ENCODE assay signal across 9 mouse cellular contexts in genomic region chr7:83599913-83600286, GRCm38 (mm10). TPM values are rescaled to one million over a fixed set of nuclear protein-coding genes. Genes with fewer than 3 reads are reported as not detected.
DNase-seq lines count a peak whose midpoint lies in the region; ATAC-seq lines count a peak whose summit lies in the region.
"Had no signal": no experiment of that assay in that cellular context is flagged by ENCODE, and none has a peak within 500 bp of the region (broad histone marks: within the 10 kb centered on the region; RNA-seq: fewer than 3 reads in every experiment).

No protein-coding gene starts in this region.

- no peak overlapping the region for H3K4me3 ChIP-seq in forebrain, embryonic 10.5 days
- no peak overlapping the region for H3K4me3 ChIP-seq in forebrain, embryonic 15.5 days
- H3K4me3 ChIP-seq in intestine, embryonic 16.5 days (ENCODE audit: low read length), result no peak overlapping the region
- H3K4me3 ChIP-seq: stomach, embryonic 15.5 days had no signal

- no peaks in the 10 kb centered on the region for H3K4me1 ChIP-seq in forebrain, embryonic 10.5 days
- H3K4me1 ChIP-seq in forebrain, embryonic 15.5 days, result no peaks in the 10 kb centered on the region
- H3K4me1 ChIP-seq in intestine, embryonic 16.5 days (ENCODE audit: control insufficient read depth, insufficient read depth, low read length), result 0 out of 2 replicates have a peak, but pooled peaks cover 5% of the 10 kb centered on the region
- H3K4me1 ChIP-seq: stomach, embryonic 15.5 days had no signal

- ATAC-seq in forebrain, embryonic 15.5 days (replicated peaks), result no peak
- peak; percentile 24; the same call in 1 of the 2 replicates for ATAC-seq in intestine, embryonic 16.5 days

- H3K9me3 ChIP-seq in forebrain, embryonic 10.5 days, result no peaks in the 10 kb centered on the region
- no peaks in the 10 kb centered on the region for H3K9me3 ChIP-seq in forebrain, embryonic 15.5 days
- no peaks in the 10 kb centered on the region for H3K9me3 ChIP-seq in intestine, embryonic 16.5 days (ENCODE audit: control insufficient read depth, low read length)
- H3K9me3 ChIP-seq: stomach, embryonic 15.5 days had no signal

- DNase-seq in forebrain, embryonic 10.5 days (ENCODE audit: extremely low spot score, low spot score), result peak; percentile 55
- DNase-seq in 3T3-L1 (ENCODE audit: low read depth, low spot score), result peak; percentile 44
- peak; percentile 37 for DNase-seq in adrenal gland, adult 2 months
- peak; percentile 26 for DNase-seq in embryo, embryonic 11.5 days (ENCODE audit: low read depth, low spot score)
- peak; percentile 52 for DNase-seq in lung, postnatal 10 days
- DNase-seq in spleen, postnatal 10 days (ENCODE audit: low spot score in 2 of 2), result peak; percentile 51 to 83

- WGBS in forebrain, embryonic 10.5 days, result 58% methylated on average over 8 of the region's 8 CpGs
- WGBS in forebrain, embryonic 15.5 days, result 63% methylated on average over 8 of the region's 8 CpGs
- 65% methylated on average over 8 of the region's 8 CpGs for WGBS in intestine, embryonic 16.5 days

- H3K36me3 ChIP-seq in forebrain, embryonic 10.5 days (replicated peaks), result no peaks in the 10 kb centered on the region
- no peaks in the 10 kb centered on the region for H3K36me3 ChIP-seq in forebrain, embryonic 15.5 days
- no peaks in the 10 kb centered on the region for H3K36me3 ChIP-seq in intestine, embryonic 16.5 days (ENCODE audit: control insufficient read depth, insufficient read depth, low read length)
- H3K36me3 ChIP-seq: stomach, embryonic 15.5 days had no signal

- no peaks in the 10 kb centered on the region for H3K27me3 ChIP-seq in forebrain, embryonic 10.5 days (ENCODE audit: poor library complexity, severe bottlenecking)
- no peaks in the 10 kb centered on the region for H3K27me3 ChIP-seq in forebrain, embryonic 15.5 days
- no peaks in the 10 kb centered on the region for H3K27me3 ChIP-seq in intestine, embryonic 16.5 days (replicated peaks; ENCODE audit: control insufficient read depth, insufficient read depth, low read length)
- H3K27me3 ChIP-seq: stomach, embryonic 15.5 days had no signal

- no peak overlapping the region for H3K9ac ChIP-seq in forebrain, embryonic 15.5 days (replicated peaks)
- H3K9ac ChIP-seq in intestine, embryonic 16.5 days (ENCODE audit: low read depth, low read length), result no peak overlapping the region
- H3K9ac ChIP-seq: stomach, embryonic 15.5 days had no signal

- H3K4me2 ChIP-seq in forebrain, embryonic 15.5 days (replicated peaks), result no peak overlapping the region
- H3K4me2 ChIP-seq in intestine, embryonic 16.5 days (ENCODE audit: low read depth, low read length), result no peak overlapping the region
- H3K4me2 ChIP-seq: stomach, embryonic 15.5 days had no signal

- H3K27ac ChIP-seq in forebrain, embryonic 10.5 days, result no peak overlapping the region
- H3K27ac ChIP-seq in forebrain, embryonic 15.5 days (replicated peaks), result no peak overlapping the region
- no peak overlapping the region for H3K27ac ChIP-seq in intestine, embryonic 16.5 days (ENCODE audit: low read length)
- H3K27ac ChIP-seq: stomach, embryonic 15.5 days had no signal

RNA-seq across cellular contexts. Expression of gene Tmc3, which starts 15.2 kb away (rescaled TPM):
- 0.14 and 0.22 TPM in 2 replicates for polyA plus RNA-seq in forebrain, embryonic 10.5 days (2016; fragmentation: Nextera tagmentation; extraction: Ambion mirVana)
- 0.28 and 0.50 TPM in 2 replicates for polyA plus RNA-seq in forebrain, embryonic 15.5 days (2015; fragmentation: Nextera tagmentation; extraction: Ambion mirVana)
- under 1 TPM; 0.12 to 0.17 TPM for total RNA-seq in adrenal gland, adult 2 months (2021)
- polyA plus RNA-seq in adrenal gland, adult 2 months (2012; rRNA removed), result 0.08 and 0.26 TPM in 2 replicates
- polyA plus RNA-seq in intestine, embryonic 16.5 days (2015; fragmentation: Nextera tagmentation; extraction: Ambion mirVana), result 1.0 and 1.5 TPM in 2 replicates

RNA-seq across cellular contexts. Expression of gene Stard5, which starts 31.9 kb away (rescaled TPM):
- polyA plus RNA-seq in forebrain, embryonic 10.5 days (2016; fragmentation: Nextera tagmentation; extraction: Ambion mirVana), result 12.6 and 14.2 TPM in 2 replicates
- 6.8 and 6.9 TPM in 2 replicates for polyA plus RNA-seq in forebrain, embryonic 15.5 days (2015; fragmentation: Nextera tagmentation; extraction: Ambion mirVana)
- total RNA-seq in adrenal gland, adult 2 months (2021), result 10 to 100 TPM; 21.1 to 28.5 TPM
- polyA plus RNA-seq in adrenal gland, adult 2 months (2012; rRNA removed), result 8.1 and 13.3 TPM in 2 replicates
- polyA plus RNA-seq in intestine, embryonic 16.5 days (2015; fragmentation: Nextera tagmentation; extraction: Ambion mirVana), result 67.7 and 77.3 TPM in 2 replicates
